Mouse (Mus musculus) ES-Bruce4 (cell line): ENCODE data around the gene Tmtc4. TPM values are rescaled to one million over a fixed set of nuclear protein-coding genes. Genes with fewer than 3 reads are reported as not detected.
A peak's percentile ranks its signal among the peaks of the same experiment; 100 is the strongest.

Experiments
- H3K27ac ChIP-seq: 2 replicates; pipeline ENCODE4 v1.5.1; 2012; ENCODE audit warnings: low read length, inconsistent platforms; ENCODE audit not compliant: insufficient read depth
- H3K27me3 ChIP-seq: 2 replicates; pipeline ENCODE4 v1.6.1; 2012; ENCODE audit warnings: mild to moderate bottlenecking, low read length, inconsistent platforms; ENCODE audit not compliant: control insufficient read depth, poor library complexity, insufficient read depth, severe bottlenecking
- H3K36me3 ChIP-seq: 2 replicates; pipeline ENCODE4 v1.6.1; 2012; ENCODE audit warnings: inconsistent platforms, mild to moderate bottlenecking, low read length, moderate library complexity; ENCODE audit not compliant: control insufficient read depth, poor library complexity, insufficient read depth, severe bottlenecking
- H3K4me1 ChIP-seq: one replicate; pipeline ENCODE4 v1.8.1; 2011; ENCODE audit warnings: low read length; ENCODE audit not compliant: control insufficient read depth, insufficient read depth
- H3K4me3 ChIP-seq: 2 replicates; pipeline ENCODE4 v1.5.1; 2011; ENCODE audit warnings: low read depth, mild to moderate bottlenecking, low read length
- H3K9ac ChIP-seq: 2 replicates; pipeline ENCODE4 v1.6.1; 2012; ENCODE audit warnings: low read depth, mild to moderate bottlenecking, inconsistent platforms; ENCODE audit not compliant: poor library complexity, severe bottlenecking
- H3K9me3 ChIP-seq: replicated peaks from 2 replicates; pipeline ENCODE4 v1.6.1; 2012; ENCODE audit warnings: mild to moderate bottlenecking, low read length, inconsistent platforms; ENCODE audit not compliant: control insufficient read depth, poor library complexity, insufficient read depth, severe bottlenecking
- CTCF ChIP-seq: IDR thresholded peaks from one replicate; pipeline ENCODE4 v1.8.1; 2011; ENCODE audit warnings: low read depth, low read length
- EP300 ChIP-seq: IDR thresholded peaks from 2 replicates; pipeline ENCODE4 v1.6.1; 2011; ENCODE audit warnings: low read depth, low read length; ENCODE audit not compliant: insufficient read depth
- POLR2A ChIP-seq: IDR thresholded peaks from one replicate; pipeline ENCODE4 v1.8.1; 2011; ENCODE audit warnings: low read length; ENCODE audit not compliant: insufficient read depth
- polyA plus RNA-seq: library from polyadenylated mRNA; stranded (reverse); fragments of >200 nt; gene quantifications from 2 replicates; pipeline ENCODE4 v1.2.4, GENCODE M21; 2011; ENCODE audit warnings: low read depth; ENCODE audit not compliant: missing spikeins, insufficient read depth, insufficient read length

Gene Tmtc4
- polyA plus RNA-seq, 1 experiment = 20.7 TPM

DNA sequence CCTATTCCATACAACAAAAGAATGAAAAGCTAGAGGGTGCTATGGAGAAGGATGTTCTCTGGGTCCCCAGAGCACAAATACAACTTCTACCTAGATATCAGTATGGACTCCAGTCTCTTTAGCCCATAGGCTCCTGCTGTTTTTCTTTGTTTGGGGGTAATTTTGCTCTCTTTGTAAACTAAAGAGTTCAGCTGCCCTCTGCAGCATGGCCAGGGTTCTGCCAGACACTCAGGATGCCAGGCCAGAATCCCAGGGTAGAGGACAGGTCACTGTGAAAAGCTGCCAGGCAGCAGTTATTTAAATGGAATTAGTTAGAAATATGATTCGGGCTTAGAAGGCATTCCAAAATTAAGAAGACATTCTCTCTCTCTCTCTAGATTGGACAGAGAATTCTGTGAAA is 47.4 kb downstream of the Tmtc4 start:
- H3K36me3 ChIP-seq = no peaks in the 10 kb centered on the region; the same call in 1 of the 2 replicates
- no peaks in the 10 kb centered on the region for H3K4me1 ChIP-seq
- H3K9me3 ChIP-seq = no peaks in the 10 kb centered on the region
- no peak overlapping the region for H3K9ac ChIP-seq
- no peaks in the 10 kb centered on the region for H3K27me3 ChIP-seq
- H3K4me3 ChIP-seq = no peak overlapping the region
- no peak overlapping the region for H3K27ac ChIP-seq
- no peak for TF ChIP-seq EP300
- no peak for TF ChIP-seq POLR2A
- TF ChIP-seq CTCF = no peak

DNA sequence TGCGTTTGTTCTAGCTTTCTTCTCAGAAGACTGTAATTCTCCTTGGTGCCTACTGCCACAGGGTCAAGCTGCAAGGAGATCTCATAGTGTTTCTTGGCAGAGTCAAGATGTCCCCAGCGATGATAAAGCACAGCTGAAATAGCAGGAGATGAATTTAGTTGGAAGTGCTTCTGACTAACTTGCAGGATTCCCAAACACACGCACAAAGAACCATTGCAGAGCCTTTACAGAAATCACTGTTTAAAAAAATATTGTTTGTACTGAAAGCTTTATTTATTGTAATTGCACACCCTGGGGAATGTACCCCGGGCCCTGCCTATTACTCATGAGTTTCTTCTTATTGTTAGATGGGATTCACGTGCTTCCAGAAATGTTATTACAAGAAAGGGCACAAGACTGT is 63.8 kb downstream of the Tmtc4 start:
- no peaks in the 10 kb centered on the region for H3K9me3 ChIP-seq
- H3K27ac ChIP-seq = no peak overlapping the region
- H3K36me3 ChIP-seq = no peaks in the 10 kb centered on the region; the same call in 1 of the 2 replicates
- H3K27me3 ChIP-seq = no peaks in the 10 kb centered on the region
- H3K4me3 ChIP-seq = no peak overlapping the region
- no peak for TF ChIP-seq EP300
- TF ChIP-seq POLR2A = no peak
- no peak for TF ChIP-seq CTCF
- H3K4me1 ChIP-seq = no peaks in the 10 kb centered on the region
- H3K9ac ChIP-seq = no peak overlapping the region

DNA sequence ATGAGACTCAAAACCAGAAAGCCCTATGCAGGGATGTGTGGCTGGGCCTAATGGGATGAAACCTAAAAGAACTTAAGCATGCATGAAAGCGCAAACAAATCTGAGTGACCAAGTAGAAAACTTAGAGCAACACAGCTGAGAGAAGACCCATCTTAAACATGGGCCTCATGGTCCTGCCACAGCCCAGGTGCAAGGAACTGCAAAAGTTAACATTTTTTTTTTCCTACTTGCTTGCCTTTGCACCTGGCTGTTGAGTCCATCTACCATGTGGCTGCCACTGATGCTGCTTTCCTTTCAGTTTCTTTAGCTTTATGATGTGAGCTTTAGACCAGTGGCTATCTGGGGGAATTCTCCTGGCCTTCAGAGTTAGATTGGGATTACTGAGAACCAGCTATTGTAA is 66.2 kb downstream of the Tmtc4 start:
- Histone ChIP-seq H3K4me1 (no peaks in the 10 kb centered on the region), H3K27ac (no peak overlapping the region), H3K36me3 (no peaks in the 10 kb centered on the region; the same call in 1 of the 2 replicates), H3K9me3 (no peaks in the 10 kb centered on the region), H3K4me3 (no peak overlapping the region), H3K9ac (no peak overlapping the region), H3K27me3 (no peaks in the 10 kb centered on the region)
- TF ChIP-seq EP300 (no peak), CTCF (no peak), POLR2A (no peak)

DNA sequence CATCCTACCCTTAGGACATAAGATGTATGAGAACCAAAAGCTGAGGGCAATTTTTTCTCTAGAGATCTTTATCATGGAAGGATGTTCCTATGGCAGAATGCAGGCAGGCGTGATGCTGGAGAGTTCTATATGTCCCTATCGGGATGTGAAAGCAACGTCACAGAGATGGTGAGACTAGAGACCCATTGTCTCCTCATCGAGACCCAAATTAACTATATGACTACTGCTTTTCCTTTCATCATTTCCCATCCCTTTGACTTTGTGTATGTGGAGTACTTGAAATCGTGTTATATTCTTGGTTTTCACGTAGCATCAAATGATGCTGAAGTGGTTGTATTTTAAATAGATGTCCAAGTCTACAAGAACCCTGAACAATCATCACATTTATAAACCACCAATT is 70.2 kb downstream of the Tmtc4 start, which contains the start of gene Ggact:
Gene Ggact (minus strand): TSS at position 101 of the 400 bp plus-strand sequence.
- no peak for TF ChIP-seq EP300
- TF ChIP-seq POLR2A = no peak
- TF ChIP-seq CTCF = no peak
- Histone ChIP-seq H3K27me3 (no peaks in the 10 kb centered on the region; the same call in 1 of the 2 replicates), H3K27ac (no peak within 1 kb of the TSS), H3K9me3 (no peaks in the 10 kb centered on the region), H3K36me3 (no peaks in the 10 kb centered on the region), H3K4me1 (no peaks in the 10 kb centered on the region), H3K4me3 (peak within 1 kb of the TSS; percentile 89), H3K9ac (peak within 1 kb of the TSS; percentile 78)

DNA sequence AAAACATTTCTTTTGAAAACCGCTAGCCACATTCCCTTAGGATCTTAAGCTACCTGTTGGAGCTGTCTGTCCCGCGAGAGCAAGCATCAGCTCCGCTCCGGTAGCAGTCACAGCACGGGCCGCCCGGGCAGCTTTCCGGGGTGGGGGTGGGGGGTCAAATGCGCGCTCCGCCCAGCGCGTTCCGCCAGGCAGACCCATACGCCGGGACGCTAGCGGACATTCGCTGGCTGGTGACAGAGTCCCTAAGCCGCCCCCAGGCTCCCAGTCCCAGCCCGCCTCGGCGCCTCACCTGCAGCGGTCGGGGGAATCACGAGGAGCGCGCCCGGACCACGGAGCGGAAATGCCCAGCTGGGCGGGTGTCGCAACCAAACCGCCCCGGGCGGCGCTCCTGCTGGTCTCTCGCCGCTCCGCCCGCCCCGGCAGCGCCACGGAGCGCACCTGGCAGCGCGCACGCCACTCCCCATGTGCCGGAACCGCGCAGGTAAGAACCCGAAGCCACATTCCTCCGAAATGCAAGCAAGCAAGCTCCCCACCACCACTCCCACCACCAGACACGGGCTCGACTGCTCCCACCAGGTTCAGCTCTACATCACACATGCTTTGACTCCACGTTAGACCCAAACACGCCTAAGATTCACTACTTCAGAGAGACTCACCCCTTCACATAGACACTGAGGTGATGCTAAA is 70.9 kb downstream of the Tmtc4 start:
- peak overlapping the region; percentile 89 for H3K4me3 ChIP-seq
- no peak overlapping the region for H3K27ac ChIP-seq
- peak; percentile 19 for TF ChIP-seq POLR2A
- no peak for TF ChIP-seq EP300
- TF ChIP-seq CTCF = no peak
- H3K27me3 ChIP-seq = no peaks in the 10 kb centered on the region; the same call in 1 of the 2 replicates
- no peaks in the 10 kb centered on the region for H3K9me3 ChIP-seq
- no peaks in the 10 kb centered on the region for H3K36me3 ChIP-seq
- no peaks in the 10 kb centered on the region for H3K4me1 ChIP-seq
- peak overlapping the region; percentile 78 for H3K9ac ChIP-seq

DNA sequence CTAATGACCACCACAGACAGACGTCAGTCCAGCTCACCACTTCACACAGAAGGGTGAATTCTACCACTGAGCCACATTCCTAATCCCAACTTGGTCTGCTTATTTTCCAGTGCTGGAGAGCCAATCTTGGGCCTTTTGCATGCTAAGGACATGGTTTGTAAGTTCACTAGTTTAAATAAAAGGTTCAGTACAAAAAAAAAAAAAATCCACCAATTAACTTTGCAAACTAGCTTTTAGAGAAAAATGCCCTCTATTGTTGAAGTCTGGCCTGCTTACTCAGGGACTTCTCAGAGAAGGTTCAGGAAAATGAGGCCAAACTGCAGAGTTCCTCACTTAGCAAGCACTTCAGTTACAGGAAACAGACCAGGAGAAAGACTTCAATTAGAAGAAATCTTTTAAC is 71.7 kb downstream of the Tmtc4 start:
- no peak for TF ChIP-seq POLR2A
- TF ChIP-seq EP300 = no peak
- TF ChIP-seq CTCF = no peak
- Histone ChIP-seq H3K9ac (peak overlapping the region; percentile 78), H3K27me3 (no peaks in the 10 kb centered on the region; the same call in 1 of the 2 replicates), H3K27ac (no peak overlapping the region), H3K9me3 (no peaks in the 10 kb centered on the region), H3K36me3 (no peaks in the 10 kb centered on the region), H3K4me1 (no peaks in the 10 kb centered on the region), H3K4me3 (no peak overlapping the region; the same call in 1 of the 2 replicates)
